Mouse (Mus musculus): Measurements from ENCODE around the gene Gfod1. TPM values are rescaled to one million over a fixed set of nuclear protein-coding genes. Genes with fewer than 3 reads are reported as not detected.

Gfod1 gene
- polyA plus RNA-seq, 1 experiment = 3.6 TPM

GRCm38 (mm10) chr13:43263646-43264045, 40.3 kb downstream of the Gfod1 start:
- DNase-seq (ENCODE audit: low spot score) = no peak

GRCm38 (mm10) chr13:43262114-43262739, 41.7 kb downstream of the Gfod1 start:
- DNase-seq (ENCODE audit: low spot score) = no peak

DNA sequence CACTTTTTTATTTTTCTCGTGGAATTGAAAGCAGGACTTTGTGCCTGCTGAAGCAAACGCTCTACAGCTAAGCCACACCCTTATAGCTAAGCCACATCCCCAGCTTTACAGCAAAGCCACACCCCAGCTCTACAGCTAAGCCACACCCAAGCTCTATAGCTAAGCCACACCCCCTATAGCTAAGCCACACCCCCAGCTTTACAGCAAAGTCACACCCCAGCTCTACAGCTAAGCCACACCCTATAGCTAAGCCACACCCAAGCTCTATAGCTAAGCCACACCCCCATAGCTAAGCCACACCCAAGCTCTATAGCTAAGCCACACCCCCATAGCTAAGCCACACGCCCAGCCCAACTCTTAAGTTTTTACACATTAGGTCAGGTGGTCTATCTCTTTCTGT, 42.7 kb downstream of the Gfod1 start:
- no peak for DNase-seq (ENCODE audit: low spot score)

DNA sequence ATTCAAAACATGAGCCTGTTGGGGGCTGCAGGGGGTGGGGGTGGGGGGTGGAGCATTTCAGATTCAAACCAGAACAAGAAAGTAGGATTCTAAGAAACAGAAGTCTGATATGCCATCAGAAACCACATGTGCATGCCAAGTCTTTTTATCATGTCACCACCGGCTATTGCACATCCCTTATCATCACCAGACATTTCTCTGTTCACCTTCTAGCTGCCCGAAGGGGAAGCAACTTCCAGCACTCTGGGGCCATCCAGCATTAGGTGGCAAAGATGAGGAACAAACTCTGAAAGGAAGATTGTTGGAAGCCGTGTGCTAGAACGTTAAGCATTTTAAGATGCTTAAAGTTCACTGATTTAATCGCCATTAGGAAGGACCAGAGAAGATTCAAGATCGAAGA, 43.2 kb downstream of the Gfod1 start:
- no peak for DNase-seq (ENCODE audit: low spot score)

DNA sequence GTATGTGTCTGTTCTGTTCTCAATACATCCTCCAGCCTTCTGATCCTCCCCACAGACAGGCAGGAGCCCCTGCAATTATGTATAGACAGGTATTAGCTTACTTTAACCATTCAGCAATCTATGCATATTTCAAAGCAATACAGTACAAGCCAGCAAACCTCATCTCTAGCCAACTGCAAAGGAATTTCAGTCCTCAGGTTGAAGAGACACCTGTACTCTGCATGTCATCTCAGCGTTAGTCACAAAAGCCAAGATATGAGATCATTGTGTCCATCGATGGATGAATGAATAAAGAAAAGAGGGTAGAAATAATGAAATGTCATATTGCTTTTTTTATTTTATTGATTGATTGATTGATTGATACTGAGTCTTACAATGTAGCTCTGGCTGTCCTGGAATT, 47.5 kb downstream of the Gfod1 start:
- no peak for DNase-seq (ENCODE audit: low spot score)

DNA sequence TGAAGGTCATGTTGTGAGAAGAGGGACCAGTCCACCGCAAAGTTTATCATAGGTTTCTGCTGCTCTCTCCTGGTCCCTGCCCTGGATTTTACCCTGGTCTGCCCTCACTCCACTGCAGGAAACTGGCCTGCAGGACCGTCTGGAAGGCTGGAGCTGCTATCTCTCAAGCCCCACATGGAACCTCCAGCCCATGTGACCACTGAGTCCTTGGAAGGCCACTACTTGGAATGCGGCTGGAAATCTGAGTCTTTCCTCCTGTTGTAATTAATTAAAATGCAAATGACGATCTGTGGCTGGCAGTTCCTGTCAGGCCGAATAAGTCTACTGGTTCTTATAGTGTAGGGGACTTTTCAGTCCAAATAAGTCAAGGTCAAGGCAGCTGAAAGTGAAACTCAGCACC, 50.4 kb downstream of the Gfod1 start:
- no peak for DNase-seq (ENCODE audit: low spot score)

- no peak for DNase-seq (ENCODE audit: low spot score)
Measured at GRCm38 (mm10) chr13:43252105-43252790, 51.7 kb downstream of the Gfod1 start.

DNA sequence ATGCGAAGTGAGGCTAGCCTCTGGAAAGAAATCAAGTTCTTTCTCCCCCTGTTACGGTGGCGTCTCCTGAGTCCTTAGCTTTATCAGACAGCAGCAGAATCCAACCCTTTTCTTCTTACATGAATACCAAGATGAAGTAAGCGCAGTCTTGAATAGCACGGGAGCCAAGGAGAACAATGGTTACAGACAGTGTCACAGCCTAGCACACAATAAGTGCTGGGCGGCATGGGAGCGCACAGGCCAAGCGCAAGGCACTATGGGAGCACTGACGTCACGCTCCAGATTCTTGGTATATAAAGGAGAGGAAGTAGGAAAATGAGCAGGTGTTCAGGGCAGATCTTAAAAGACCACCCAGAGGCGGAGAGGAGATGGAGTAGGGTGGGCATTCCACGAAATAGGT, 52.6 kb downstream of the Gfod1 start:
- no peak for DNase-seq (ENCODE audit: low spot score)

DNA sequence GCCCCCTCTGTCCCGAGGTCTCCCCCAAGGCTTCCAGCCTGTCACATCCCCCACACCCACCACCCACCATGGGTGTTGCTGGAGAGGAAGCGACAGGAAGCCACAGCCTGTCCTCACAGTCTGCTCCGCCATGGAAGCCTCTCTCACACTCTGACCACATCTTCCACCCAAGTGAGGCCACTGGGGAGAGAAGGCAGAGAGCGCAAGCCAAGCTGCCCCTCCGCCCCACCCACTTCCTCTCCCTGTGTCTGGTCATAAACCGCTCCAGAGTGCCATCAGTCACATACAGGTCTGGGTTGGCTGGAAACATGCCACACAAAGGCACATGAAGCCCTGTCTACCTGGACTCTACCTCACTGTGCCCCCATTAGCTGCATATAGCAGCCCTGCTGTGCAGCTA, 53.3 kb downstream of the Gfod1 start:
- no peak for DNase-seq (ENCODE audit: low spot score)

GRCm38 (mm10) chr13:43250106-43250505, 53.9 kb downstream of the Gfod1 start:
- DNase-seq (ENCODE audit: low spot score) = no peak

DNA sequence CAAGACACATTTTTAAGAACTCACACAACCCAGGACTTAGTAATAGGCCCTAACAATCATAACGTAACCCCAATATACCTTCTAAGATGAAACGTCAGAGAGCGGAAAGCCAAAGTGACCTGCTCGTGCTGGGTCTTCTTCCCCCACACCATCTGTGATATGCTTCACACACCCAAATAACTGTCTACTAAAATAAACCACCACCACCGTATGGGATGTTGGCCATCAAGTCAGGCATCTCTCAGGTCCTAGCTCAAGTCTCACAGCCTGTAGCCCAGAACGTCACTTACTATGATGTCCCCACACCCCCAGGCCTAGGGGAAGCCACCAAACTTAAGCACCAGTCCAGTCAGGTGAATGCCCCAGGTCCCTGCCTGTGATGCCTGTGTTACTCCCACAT, 55.6 kb downstream of the Gfod1 start:
- no peak for DNase-seq (ENCODE audit: low spot score)

DNA sequence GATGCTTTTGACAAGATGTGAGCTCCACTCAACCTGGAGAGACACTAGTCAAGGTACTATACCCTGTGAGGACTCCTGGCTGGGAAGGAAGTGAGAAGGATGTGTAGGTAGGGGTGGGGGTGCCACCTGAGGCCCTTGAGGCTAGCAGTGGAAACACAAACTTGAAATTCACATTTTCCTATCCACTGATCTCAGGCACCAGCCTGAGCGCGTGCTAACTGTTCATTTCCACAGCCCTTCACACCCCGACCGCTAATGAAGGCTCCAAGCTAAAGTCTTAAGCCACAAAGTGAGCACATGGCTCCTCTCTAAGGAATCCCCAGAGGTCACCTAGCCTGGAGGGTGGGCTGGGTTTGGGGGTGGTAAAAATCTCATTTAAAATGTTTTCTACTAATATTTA, 57.1 kb downstream of the Gfod1 start:
- no peak for DNase-seq (ENCODE audit: low spot score)

DNA sequence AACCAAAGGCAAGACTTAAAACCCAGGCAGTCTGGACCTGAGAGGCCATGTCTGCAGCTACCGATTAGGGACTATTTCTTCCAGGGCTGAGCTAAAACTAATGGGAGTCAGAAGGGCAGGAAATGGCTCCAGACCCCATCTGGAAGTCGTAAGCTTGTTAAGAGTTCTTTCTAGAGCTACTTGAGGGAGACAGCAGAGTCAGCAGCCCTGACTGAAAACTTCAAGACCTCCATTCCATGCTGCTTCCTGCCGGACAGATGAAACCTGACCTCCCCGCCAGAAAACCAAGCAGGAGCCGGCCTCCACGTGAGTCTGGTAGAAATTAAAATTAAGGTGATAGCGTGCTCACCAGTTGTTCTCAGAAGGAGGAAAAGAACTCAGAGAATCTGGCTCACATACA, 60.2 kb downstream of the Gfod1 start:
- no peak for DNase-seq (ENCODE audit: low spot score)

DNA sequence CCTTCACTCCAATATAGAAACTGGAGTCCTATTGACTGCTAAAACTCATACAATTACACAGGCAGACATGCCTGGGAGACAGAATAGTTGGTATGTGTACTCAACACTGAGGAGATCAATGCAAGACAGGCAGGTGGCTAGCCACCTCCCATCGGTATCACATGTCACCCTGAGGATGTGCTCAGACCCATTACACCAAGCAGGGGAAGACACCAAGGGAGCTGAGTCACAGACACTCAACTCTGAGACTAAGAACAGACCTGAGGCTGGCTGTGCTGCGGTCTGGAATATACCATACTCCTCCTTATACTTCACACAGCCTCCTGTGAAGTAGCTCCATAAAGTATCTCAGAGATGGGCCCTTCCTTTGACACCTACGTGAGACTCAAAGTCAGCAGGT, 60.7 kb downstream of the Gfod1 start:
- no peak for DNase-seq (ENCODE audit: low spot score)

- DNase-seq (ENCODE audit: low spot score) = no peak
Measured at GRCm38 (mm10) chr13:43241750-43242149, 62.2 kb downstream of the Gfod1 start.

GRCm38 (mm10) chr13:43241069-43241468, 62.9 kb downstream of the Gfod1 start:
- no peak for DNase-seq (ENCODE audit: low spot score)

GRCm38 (mm10) chr13:43239790-43240216, 64.2 kb downstream of the Gfod1 start:
- no peak for DNase-seq (ENCODE audit: low spot score)

- no peak for DNase-seq (ENCODE audit: low spot score)
Measured at GRCm38 (mm10) chr13:43236630-43237029, 67.3 kb downstream of the Gfod1 start.

GRCm38 (mm10) chr13:43235982-43236381, 68.0 kb downstream of the Gfod1 start:
- no peak for DNase-seq (ENCODE audit: low spot score)

DNA sequence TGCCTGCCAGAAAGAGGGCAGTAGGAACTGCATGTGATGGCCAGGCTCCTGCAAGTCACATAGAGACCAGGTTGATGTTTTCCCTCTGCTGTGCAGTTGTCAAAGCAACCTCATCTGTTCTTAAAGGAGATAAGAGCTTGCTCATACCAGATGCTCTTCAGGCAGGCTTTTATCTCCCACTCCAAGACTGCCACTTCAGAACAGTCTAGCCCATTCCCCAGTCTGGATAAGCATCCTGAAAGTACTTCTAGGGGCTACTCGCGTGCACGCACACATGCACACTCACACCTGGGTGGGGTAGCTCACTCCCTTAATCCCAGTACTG, 68.4 kb downstream of the Gfod1 start:
- no peak for DNase-seq (ENCODE audit: low spot score)

GRCm38 (mm10) chr13:43234869-43235585, 68.9 kb downstream of the Gfod1 start:
- DNase-seq (ENCODE audit: low spot score) = no peak

DNA sequence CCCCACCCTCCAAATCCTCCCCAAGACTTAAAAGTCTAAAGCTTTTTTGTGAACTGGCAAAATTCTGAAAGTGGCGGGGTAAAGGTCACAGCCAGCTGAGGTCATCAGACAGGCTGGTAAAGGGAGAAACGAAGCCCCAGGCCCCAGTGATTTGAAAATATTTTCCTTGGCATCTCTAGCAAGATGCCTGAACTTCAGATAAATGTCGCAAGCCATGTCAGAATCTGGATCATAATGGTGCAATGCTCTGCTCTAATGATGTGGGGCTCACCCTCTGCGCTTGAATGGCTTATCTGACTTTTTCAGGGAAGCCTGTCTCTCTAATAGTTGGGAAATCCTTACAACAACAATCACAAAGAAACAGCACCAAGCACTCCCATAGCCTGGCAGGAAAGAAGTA, 70.6 kb downstream of the Gfod1 start:
- DNase-seq (ENCODE audit: low spot score) = no peak

Data from urinary bladder, adult 2 months (tissue).